Mouse (Mus musculus): ENCODE measurements around the gene Hapln4. TPM values are rescaled to one million over a fixed set of nuclear protein-coding genes. Genes with fewer than 3 reads are reported as not detected.

Hapln4 gene
- polyA plus RNA-seq, 1 experiment, result 6.0 TPM

DNA sequence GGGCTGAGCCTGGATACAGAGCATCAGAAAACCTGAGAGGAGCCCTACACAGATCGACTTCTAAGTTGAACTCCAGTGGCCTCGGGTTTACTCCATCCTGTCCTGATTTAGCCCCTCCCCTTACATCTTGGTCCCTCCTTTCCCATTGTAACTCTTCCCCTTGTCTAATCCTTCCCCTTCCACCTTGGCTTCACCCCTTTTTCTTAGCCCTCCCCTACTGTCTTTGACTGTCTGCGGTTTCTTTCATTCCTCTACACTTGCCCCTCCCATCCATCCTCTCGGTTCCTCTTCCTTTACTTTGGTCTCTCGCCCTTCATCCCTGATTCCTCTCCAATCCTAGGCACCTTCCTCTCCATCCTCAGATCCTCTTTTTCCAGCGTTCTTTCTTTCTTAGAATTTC is 31.2 kb downstream of the Hapln4 start:
- Histone ChIP-seq H3K36me3 (ENCODE audit: control insufficient read depth, insufficient read depth) (no peaks in the 10 kb centered on the region), H3K4me2 (ENCODE audit: low read depth) (no peak overlapping the region), H3ac (ENCODE audit: control insufficient read depth, insufficient read length) (no peak overlapping the region), H3K79me2 (ENCODE audit: control insufficient read depth, insufficient read depth) (no peaks in the 10 kb centered on the region), H3K4me3 (no peak overlapping the region), H3K27me3 (ENCODE audit: control insufficient read depth, insufficient read depth, insufficient read length) (peaks cover 88% of the 10 kb centered on the region)
- TF ChIP-seq E2F4 (IDR thresholded peaks at IDR 0.05; ENCODE audit: insufficient read depth) (no peak), POLR2AphosphoS2 (IDR thresholded peaks at IDR 0.05; ENCODE audit: insufficient read length, low read depth) (no peak), USF1 (IDR thresholded peaks at IDR 0.05; ENCODE audit: low read depth) (no peak), CEBPB (IDR thresholded peaks at IDR 0.05; ENCODE audit: insufficient read depth, poor library complexity, severe bottlenecking) (no peak), MAX (IDR thresholded peaks at IDR 0.05; ENCODE audit: low read depth) (no peak), SRF (IDR thresholded peaks at IDR 0.05; ENCODE audit: control insufficient read depth, insufficient read length, low read depth) (no peak), TCF12 (IDR thresholded peaks at IDR 0.05; ENCODE audit: insufficient read depth, poor library complexity, severe bottlenecking) (no peak), MYOD1 (IDR thresholded peaks at IDR 0.05; ENCODE audit: control insufficient read depth in 1 of 3, insufficient read length in 2 of 3, low read depth in 2 of 3) (no peak), REST (IDR thresholded peaks at IDR 0.05; ENCODE audit: insufficient read depth, insufficient read length) (no peak), MYOG (IDR thresholded peaks at IDR 0.05; ENCODE audit: control insufficient read depth in 1 of 3, insufficient read depth in 1 of 3, insufficient read length in 2 of 3, low read depth in 2 of 3) (no peak), POLR2A (IDR thresholded peaks at IDR 0.05; ENCODE audit: insufficient read length, low read depth) (no peak), TCF3 (IDR thresholded peaks at IDR 0.05; ENCODE audit: insufficient read length, low read depth) (no peak)

DNA sequence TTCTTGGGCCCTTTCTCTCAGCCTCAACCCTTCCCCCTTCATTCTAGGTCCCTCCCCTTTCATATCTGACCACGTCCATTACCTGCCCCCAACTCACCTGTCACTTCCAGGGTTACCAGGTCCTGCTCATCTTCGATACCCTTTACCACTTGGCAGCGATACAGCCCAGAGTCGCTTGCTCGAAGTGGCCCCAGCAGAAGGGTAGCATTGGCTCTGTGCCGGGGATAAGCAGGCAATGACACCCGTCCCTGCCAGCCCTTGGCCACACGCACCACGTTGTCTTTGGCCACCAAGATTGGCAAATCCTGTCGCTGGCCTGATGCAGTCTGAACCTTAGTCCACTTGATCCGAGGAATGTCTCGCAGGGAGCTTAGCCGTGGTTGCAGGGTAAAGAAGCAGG is 31.6 kb downstream of the Hapln4 start:
- H3K4me2 ChIP-seq (ENCODE audit: low read depth), result no peak overlapping the region
- no peak for TF ChIP-seq USF1 (IDR thresholded peaks at IDR 0.05; ENCODE audit: low read depth)
- TF ChIP-seq SRF (IDR thresholded peaks at IDR 0.05; ENCODE audit: control insufficient read depth, insufficient read length, low read depth), result no peak
- TF ChIP-seq MYOD1 (IDR thresholded peaks at IDR 0.05; ENCODE audit: control insufficient read depth in 1 of 3, insufficient read length in 2 of 3, low read depth in 2 of 3), result no peak
- no peak for TF ChIP-seq REST (IDR thresholded peaks at IDR 0.05; ENCODE audit: insufficient read depth, insufficient read length)
- TF ChIP-seq POLR2A (IDR thresholded peaks at IDR 0.05; ENCODE audit: insufficient read length, low read depth), result no peak
- TF ChIP-seq POLR2AphosphoS2 (IDR thresholded peaks at IDR 0.05; ENCODE audit: insufficient read length, low read depth), result no peak
- no peak for TF ChIP-seq E2F4 (IDR thresholded peaks at IDR 0.05; ENCODE audit: insufficient read depth)
- TF ChIP-seq TCF12 (IDR thresholded peaks at IDR 0.05; ENCODE audit: insufficient read depth, poor library complexity, severe bottlenecking), result no peak
- no peak for TF ChIP-seq TCF3 (IDR thresholded peaks at IDR 0.05; ENCODE audit: insufficient read length, low read depth)
- no peak for TF ChIP-seq CEBPB (IDR thresholded peaks at IDR 0.05; ENCODE audit: insufficient read depth, poor library complexity, severe bottlenecking)
- TF ChIP-seq MYOG (IDR thresholded peaks at IDR 0.05; ENCODE audit: control insufficient read depth in 1 of 3, insufficient read depth in 1 of 3, insufficient read length in 2 of 3, low read depth in 2 of 3), result no peak
- no peak for TF ChIP-seq MAX (IDR thresholded peaks at IDR 0.05; ENCODE audit: low read depth)
- peaks cover 88% of the 10 kb centered on the region for H3K27me3 ChIP-seq (ENCODE audit: control insufficient read depth, insufficient read depth, insufficient read length)
- no peak overlapping the region for H3K4me3 ChIP-seq
- H3ac ChIP-seq (ENCODE audit: control insufficient read depth, insufficient read length), result no peak overlapping the region
- no peaks in the 10 kb centered on the region for H3K36me3 ChIP-seq (ENCODE audit: control insufficient read depth, insufficient read depth)
- H3K79me2 ChIP-seq (ENCODE audit: control insufficient read depth, insufficient read depth), result no peaks in the 10 kb centered on the region

DNA sequence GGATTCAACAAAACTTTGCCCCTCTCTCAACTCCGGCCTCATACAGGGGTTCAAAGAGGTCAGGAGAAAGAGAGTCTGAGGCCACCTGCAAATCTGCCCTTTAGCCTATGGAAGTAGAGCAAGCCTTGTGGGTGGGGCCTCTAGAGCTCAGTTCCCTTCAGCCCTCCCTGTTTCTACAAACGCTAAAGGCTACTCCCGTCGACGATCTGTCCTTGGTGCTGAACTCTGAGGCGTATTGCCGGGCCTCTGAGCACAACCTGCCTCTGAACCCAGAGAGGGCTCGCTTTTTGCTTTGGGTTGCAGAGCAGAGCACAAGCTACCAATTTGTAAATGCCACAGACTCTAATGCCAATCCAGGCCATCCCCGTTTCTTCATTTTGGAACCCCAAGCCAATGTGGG is 34.4 kb downstream of the Hapln4 start:
- Histone ChIP-seq H3ac (ENCODE audit: control insufficient read depth, insufficient read length) (no peak overlapping the region), H3K36me3 (ENCODE audit: control insufficient read depth, insufficient read depth) (no peaks in the 10 kb centered on the region), H3K27me3 (ENCODE audit: control insufficient read depth, insufficient read depth, insufficient read length) (peaks cover 76% of the 10 kb centered on the region), H3K4me2 (ENCODE audit: low read depth) (no peak overlapping the region), H3K79me2 (ENCODE audit: control insufficient read depth, insufficient read depth) (no peaks in the 10 kb centered on the region), H3K4me3 (no peak overlapping the region)
- no peak for TF ChIP-seq USF1 (IDR thresholded peaks at IDR 0.05; ENCODE audit: low read depth)
- peak; percentile 3 for TF ChIP-seq REST (IDR thresholded peaks at IDR 0.05; ENCODE audit: insufficient read depth, insufficient read length)
- TF ChIP-seq SRF (IDR thresholded peaks at IDR 0.05; ENCODE audit: control insufficient read depth, insufficient read length, low read depth), result no peak

DNA sequence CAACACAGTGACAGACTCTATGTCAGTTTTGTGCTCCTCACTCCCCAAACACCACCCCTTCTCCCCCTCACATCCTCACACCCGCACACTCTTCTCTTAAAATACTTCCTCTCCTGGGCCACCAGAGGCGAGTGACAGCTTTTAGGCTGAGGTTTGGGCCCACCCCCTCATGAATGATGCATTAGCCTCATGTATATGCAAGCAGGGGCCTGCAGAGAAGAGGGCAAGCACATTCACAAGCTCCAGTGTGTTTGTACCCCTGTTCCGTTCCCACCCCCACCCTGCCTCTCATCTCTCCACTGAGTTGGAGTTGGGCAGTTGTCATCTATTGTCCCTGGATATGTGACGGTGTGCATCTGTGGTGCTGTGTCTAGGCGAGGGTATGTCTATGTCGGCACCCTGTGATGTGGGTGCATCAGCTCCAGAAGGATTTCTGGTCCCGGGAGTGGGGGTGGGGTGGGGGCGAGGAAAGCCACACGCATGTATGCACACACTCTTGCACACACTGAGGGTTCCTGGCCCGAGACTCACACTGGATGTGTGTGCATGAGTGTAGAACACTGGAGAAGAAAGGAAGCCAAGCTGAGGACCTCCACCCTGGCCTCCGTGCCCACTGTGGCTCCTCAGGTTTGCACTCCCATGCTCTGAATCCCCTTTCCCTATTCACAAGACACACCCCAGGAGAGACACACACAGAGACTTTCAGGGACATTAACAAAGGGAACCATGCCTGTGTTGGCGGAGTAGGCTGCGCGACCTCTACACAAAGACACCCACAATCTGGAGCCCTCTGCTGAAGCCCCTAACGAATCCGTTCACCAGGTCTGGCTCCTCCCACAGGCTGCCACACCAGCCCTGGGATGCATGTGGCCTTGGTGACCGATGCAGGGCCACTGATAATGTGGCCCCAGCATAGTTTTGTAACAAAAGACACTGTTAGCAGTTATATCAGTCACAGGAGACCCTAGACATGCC is 35.8 kb downstream of the Hapln4 start:
- Histone ChIP-seq H3ac (ENCODE audit: control insufficient read depth, insufficient read length) (no peak overlapping the region), H3K79me2 (ENCODE audit: control insufficient read depth, insufficient read depth) (no peaks in the 10 kb centered on the region), H3K4me3 (no peak overlapping the region), H3K27me3 (ENCODE audit: control insufficient read depth, insufficient read depth, insufficient read length) (peaks cover 72% of the 10 kb centered on the region), H3K36me3 (ENCODE audit: control insufficient read depth, insufficient read depth) (no peaks in the 10 kb centered on the region), H3K4me2 (ENCODE audit: low read depth) (no peak overlapping the region)
- no peak for TF ChIP-seq POLR2AphosphoS2 (IDR thresholded peaks at IDR 0.05; ENCODE audit: insufficient read length, low read depth)

DNA sequence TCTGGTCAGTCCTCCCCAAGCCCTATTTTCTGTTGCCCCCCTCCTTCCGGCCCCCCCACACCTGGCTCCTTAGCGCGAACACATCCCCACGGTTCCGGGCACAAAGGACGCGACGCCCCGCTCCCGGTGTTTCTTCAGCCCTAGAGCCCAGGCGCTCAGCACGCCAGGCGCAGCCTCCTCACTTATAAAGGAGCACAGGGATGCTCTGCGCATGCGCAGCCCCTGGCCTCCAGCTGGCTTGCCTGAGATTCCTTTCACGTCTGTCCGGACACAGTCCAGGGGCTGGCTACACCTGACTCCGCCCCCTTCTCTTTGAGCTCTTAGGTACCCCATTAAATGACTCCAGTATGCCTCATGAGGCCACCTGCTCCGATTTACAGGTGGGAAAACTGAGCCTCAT is 37.4 kb downstream of the Hapln4 start, which contains the start of gene Ncan:
TSS of gene Ncan (minus strand) at position 207 of the 400 bp plus-strand sequence.
- H3K36me3 ChIP-seq (ENCODE audit: control insufficient read depth, insufficient read depth), result no peaks in the 10 kb centered on the region
- no peak within 1 kb of the TSS for H3ac ChIP-seq (ENCODE audit: control insufficient read depth, insufficient read length)
- no peak for TF ChIP-seq REST (IDR thresholded peaks at IDR 0.05; ENCODE audit: insufficient read depth, insufficient read length)
- TF ChIP-seq TCF12 (IDR thresholded peaks at IDR 0.05; ENCODE audit: insufficient read depth, poor library complexity, severe bottlenecking), result no peak
- no peak for TF ChIP-seq MYOD1 (IDR thresholded peaks at IDR 0.05; ENCODE audit: control insufficient read depth in 1 of 3, insufficient read length in 2 of 3, low read depth in 2 of 3)
- no peak for TF ChIP-seq POLR2AphosphoS2 (IDR thresholded peaks at IDR 0.05; ENCODE audit: insufficient read length, low read depth)
- H3K4me3 ChIP-seq, result no peak within 1 kb of the TSS
- no peak within 1 kb of the TSS for H3K4me2 ChIP-seq (ENCODE audit: low read depth)
- no peaks in the 10 kb centered on the region for H3K79me2 ChIP-seq (ENCODE audit: control insufficient read depth, insufficient read depth)
- peaks cover 71% of the 10 kb centered on the region for H3K27me3 ChIP-seq (ENCODE audit: control insufficient read depth, insufficient read depth, insufficient read length)
